Mouse (Mus musculus) midbrain, embryonic 12.5 days (tissue): Measurements from ENCODE around the gene Gm12830. TPM values are rescaled to one million over a fixed set of nuclear protein-coding genes. Genes with fewer than 3 reads are reported as not detected.
A peak's percentile ranks its signal among the peaks of the same experiment; 100 is the strongest.

Experiments used
- ATAC-seq: fragments of 200-750 bp; cut with Nextera tagmentation; 2 replicates; pipeline ENCODE4 v1.8.0; 2017; ENCODE audit warnings: low read depth, moderate TSS enrichment, moderate library complexity; ENCODE audit not compliant: low FRiP score
- H3K27ac ChIP-seq: fragments of 300-500 bp; sonication (generic); replicated peaks from 2 replicates; pipeline ENCODE4 v1.5.1; 2016; ENCODE audit warnings: mild to moderate bottlenecking
- H3K27me3 ChIP-seq: fragments of 300-500 bp; sonication (generic); 2 replicates; pipeline ENCODE4 v1.6.1; 2016; ENCODE audit warnings: mild to moderate bottlenecking
- H3K36me3 ChIP-seq: fragments of 300-500 bp; sonication (generic); 2 replicates; pipeline ENCODE4 v1.6.1; 2016
- H3K4me1 ChIP-seq: fragments of 300-500 bp; sonication (generic); 2 replicates; pipeline ENCODE4 v1.6.1; 2016
- H3K4me2 ChIP-seq: fragments of 300-500 bp; sonication (generic); replicated peaks from 2 replicates; pipeline ENCODE4 v1.6.1; 2016; ENCODE audit warnings: mild to moderate bottlenecking, moderate library complexity
- H3K4me3 ChIP-seq: fragments of 300-500 bp; sonication (generic); 2 replicates; pipeline ENCODE4 v1.5.1; 2016; ENCODE audit warnings: mild to moderate bottlenecking
- H3K9ac ChIP-seq: fragments of 300-500 bp; sonication (generic); replicated peaks from 2 replicates; pipeline ENCODE4 v1.6.1; 2016; ENCODE audit warnings: mild to moderate bottlenecking, moderate library complexity
- H3K9me3 ChIP-seq: fragments of 300-500 bp; sonication (generic); 2 replicates; pipeline ENCODE4 v1.6.1; 2016; ENCODE audit warnings: mild to moderate bottlenecking
- WGBS: fragments of 180-500 bp; shearing (Covaris S2); methylation state at CpG from one replicate; pipeline ENCODE4 v1.1.7; 2016; 5-methylcytosine and 5-hydroxymethylcytosine counted together
- polyA plus RNA-seq: library from polyadenylated mRNA; unstranded; fragments of >200 nt; fragmentation: Nextera tagmentation; extraction: Ambion mirVana; gene quantifications from 2 replicates; pipeline ENCODE4 v1.2.1, GENCODE M21; 2016

The Gm12830 gene
- not detected in 2 replicates for polyA plus RNA-seq

GRCm38 (mm10) chr4:114821567-114822192 is at the start of gene Gm12830:
TSS of gene Gm12830 (plus strand) at chr4:114821722.
- Histone ChIP-seq H3K4me3 (peak within 1 kb of the TSS; percentile 41), H3K4me1 (peaks cover 23% of the 10 kb centered on the region), H3K36me3 (no peaks in the 10 kb centered on the region), H3K4me2 (peak within 1 kb of the TSS; percentile 51), H3K27ac (peak within 1 kb of the TSS; percentile 11; the same call in 1 of the 2 replicates), H3K9ac (peak within 1 kb of the TSS; percentile 25; the same call in 1 of the 2 replicates), H3K27me3 (peaks cover 63% of the 10 kb centered on the region), H3K9me3 (no peaks in the 10 kb centered on the region)
- peak; percentile 82 for ATAC-seq
- WGBS = 1% methylated on average over 51 of the region's 51 CpGs

- ATAC-seq = no peak
- no peak overlapping the region for H3K4me3 ChIP-seq
- 0 out of 2 replicates have a peak, but pooled peaks cover 5% of the 10 kb centered on the region for H3K4me1 ChIP-seq
- 85% methylated on average over 1 of the region's 1 CpGs for WGBS
- no peaks in the 10 kb centered on the region for H3K27me3 ChIP-seq
- no peak overlapping the region for H3K4me2 ChIP-seq
- no peak overlapping the region for H3K27ac ChIP-seq
- H3K9ac ChIP-seq = no peak overlapping the region
- no peaks in the 10 kb centered on the region for H3K36me3 ChIP-seq
- H3K9me3 ChIP-seq = no peaks in the 10 kb centered on the region
These were observed 48.2 kb upstream of the Gm12830 start for GRCm38 (mm10) chr4:114773316-114773715.

GRCm38 (mm10) chr4:114777625-114778202 is 43.8 kb upstream of the Gm12830 start:
- WGBS = 66% methylated on average over 11 of the region's 11 CpGs
- H3K4me1 ChIP-seq = peaks cover 19% of the 10 kb centered on the region; the same call in 1 of the 2 replicates
- no peaks in the 10 kb centered on the region for H3K9me3 ChIP-seq
- no peak overlapping the region for H3K4me3 ChIP-seq
- H3K4me2 ChIP-seq = no peak overlapping the region
- H3K27me3 ChIP-seq = no peaks in the 10 kb centered on the region; the same call in 1 of the 2 replicates
- ATAC-seq = no peak; the same call in 1 of the 2 replicates
- H3K36me3 ChIP-seq = no peaks in the 10 kb centered on the region
- H3K27ac ChIP-seq = no peak overlapping the region
- no peak overlapping the region for H3K9ac ChIP-seq

GRCm38 (mm10) chr4:114778716-114779474 is 42.6 kb upstream of the Gm12830 start:
- no peak overlapping the region for H3K27ac ChIP-seq
- WGBS = 62% methylated on average over 7 of the region's 7 CpGs
- H3K36me3 ChIP-seq = no peaks in the 10 kb centered on the region
- no peak overlapping the region for H3K9ac ChIP-seq
- ATAC-seq = no peak
- H3K4me3 ChIP-seq = no peak overlapping the region
- H3K4me1 ChIP-seq = peaks cover 19% of the 10 kb centered on the region; the same call in 1 of the 2 replicates
- H3K4me2 ChIP-seq = no peak overlapping the region
- no peaks in the 10 kb centered on the region; the same call in 1 of the 2 replicates for H3K27me3 ChIP-seq
- no peaks in the 10 kb centered on the region for H3K9me3 ChIP-seq

- H3K36me3 ChIP-seq = no peaks in the 10 kb centered on the region
- peaks cover 19% of the 10 kb centered on the region; the same call in 1 of the 2 replicates for H3K4me1 ChIP-seq
- WGBS = 31% methylated on average over 5 of the region's 5 CpGs
- no peak overlapping the region for H3K27ac ChIP-seq
- no peak overlapping the region for H3K9ac ChIP-seq
- H3K4me2 ChIP-seq = no peak overlapping the region
- no peak for ATAC-seq
- no peaks in the 10 kb centered on the region; the same call in 1 of the 2 replicates for H3K27me3 ChIP-seq
- no peaks in the 10 kb centered on the region for H3K9me3 ChIP-seq
- no peak overlapping the region for H3K4me3 ChIP-seq
These were observed 42.1 kb upstream of the Gm12830 start for GRCm38 (mm10) chr4:114779475-114779757.

GRCm38 (mm10) chr4:114779758-114780546 is 41.6 kb upstream of the Gm12830 start:
- no peak overlapping the region for H3K4me3 ChIP-seq
- H3K9ac ChIP-seq = no peak overlapping the region
- H3K4me2 ChIP-seq = no peak overlapping the region
- peaks cover 19% of the 10 kb centered on the region; the same call in 1 of the 2 replicates for H3K4me1 ChIP-seq
- no peak overlapping the region for H3K27ac ChIP-seq
- H3K27me3 ChIP-seq = peaks cover 4% of the 10 kb centered on the region; the same call in 1 of the 2 replicates
- H3K36me3 ChIP-seq = no peaks in the 10 kb centered on the region
- 62% methylated on average over 17 of the region's 17 CpGs for WGBS
- peak; percentile 50; the same call in 1 of the 2 replicates for ATAC-seq
- no peaks in the 10 kb centered on the region for H3K9me3 ChIP-seq

- WGBS = 74% methylated on average over 7 of the region's 7 CpGs
These were observed 38.7 kb upstream of the Gm12830 start for GRCm38 (mm10) chr4:114782851-114783250.

GRCm38 (mm10) chr4:114784735-114785134 is 36.8 kb upstream of the Gm12830 start:
- no peak for ATAC-seq
- H3K4me3 ChIP-seq = no peak overlapping the region
- no peak overlapping the region for H3K27ac ChIP-seq
- no peaks in the 10 kb centered on the region for H3K36me3 ChIP-seq
- H3K27me3 ChIP-seq = peaks cover 5% of the 10 kb centered on the region; the same call in 1 of the 2 replicates
- H3K9me3 ChIP-seq = no peaks in the 10 kb centered on the region
- whole genome bisulfite sequencing = 91% methylated on average over 2 of the region's 2 CpGs
- no peak overlapping the region for H3K9ac ChIP-seq
- no peak overlapping the region for H3K4me2 ChIP-seq
- H3K4me1 ChIP-seq = peaks cover 7% of the 10 kb centered on the region; the same call in 1 of the 2 replicates

More at GRCm38 (mm10) chr4:114782851-114783250, 38.7 kb upstream of the Gm12830 start:
- H3K4me1 ChIP-seq = peaks cover 14% of the 10 kb centered on the region; the same call in 1 of the 2 replicates
- H3K27ac ChIP-seq = no peak overlapping the region
- ATAC-seq = no peak
- H3K27me3 ChIP-seq = peaks cover 5% of the 10 kb centered on the region; the same call in 1 of the 2 replicates
- H3K9ac ChIP-seq = no peak overlapping the region
- no peaks in the 10 kb centered on the region for H3K9me3 ChIP-seq
- H3K4me2 ChIP-seq = no peak overlapping the region
- H3K36me3 ChIP-seq = no peaks in the 10 kb centered on the region
- H3K4me3 ChIP-seq = no peak overlapping the region

GRCm38 (mm10) chr4:114788856-114789255 is 32.7 kb upstream of the Gm12830 start:
- peaks cover 3% of the 10 kb centered on the region; the same call in 1 of the 2 replicates for H3K4me1 ChIP-seq
- ATAC-seq = no peak
- no peak overlapping the region for H3K4me3 ChIP-seq
- no peak overlapping the region for H3K27ac ChIP-seq
- no peaks in the 10 kb centered on the region for H3K9me3 ChIP-seq
- no peak overlapping the region for H3K4me2 ChIP-seq
- no peak overlapping the region for H3K9ac ChIP-seq
- H3K36me3 ChIP-seq = no peaks in the 10 kb centered on the region
- 51% methylated on average over 4 of the region's 4 CpGs for WGBS
- H3K27me3 ChIP-seq = 0 out of 2 replicates have a peak, but pooled peaks cover 5% of the 10 kb centered on the region

- Histone ChIP-seq H3K4me3 (no peak overlapping the region), H3K9me3 (no peaks in the 10 kb centered on the region), H3K4me2 (no peak overlapping the region), H3K27ac (no peak overlapping the region), H3K36me3 (no peaks in the 10 kb centered on the region), H3K9ac (no peak overlapping the region), H3K27me3 (no peaks in the 10 kb centered on the region), H3K4me1 (peaks cover 3% of the 10 kb centered on the region; the same call in 1 of the 2 replicates)
- 84% methylated on average over 9 of the region's 9 CpGs for WGBS
- ATAC-seq = no peak
These were observed 29.9 kb upstream of the Gm12830 start for GRCm38 (mm10) chr4:114791650-114792049.

GRCm38 (mm10) chr4:114793836-114794235 is 27.7 kb upstream of the Gm12830 start:
- H3K9me3 ChIP-seq = no peaks in the 10 kb centered on the region
- no peak overlapping the region for H3K27ac ChIP-seq
- H3K36me3 ChIP-seq = no peaks in the 10 kb centered on the region
- WGBS = 95% methylated on average over 2 of the region's 2 CpGs
- H3K4me2 ChIP-seq = no peak overlapping the region
- no peak overlapping the region for H3K4me3 ChIP-seq
- ATAC-seq = no peak
- no peaks in the 10 kb centered on the region for H3K27me3 ChIP-seq
- peaks cover 2% of the 10 kb centered on the region; the same call in 1 of the 2 replicates for H3K4me1 ChIP-seq
- H3K9ac ChIP-seq = no peak overlapping the region
